Mouse (Mus musculus) liver, embryonic 13.5 days (tissue): ENCODE data around the gene Tpsg1. TPM values are rescaled to one million over a fixed set of nuclear protein-coding genes. Genes with fewer than 3 reads are reported as not detected.

ENCODE experiments used
- polyA plus RNA-seq: library from polyadenylated mRNA; unstranded; fragments of >200 nt; fragmentation: Nextera tagmentation; extraction: Ambion mirVana; gene quantifications from 2 replicates; pipeline ENCODE4 v1.2.1, GENCODE M21; 2015

Tpsg1 gene
- polyA plus RNA-seq, 1 experiment from 2014 or later, result 0.48 TPM

Other genes starting within 250 kb of the Tpsg1 start
- gene Ptx4, start 248.5 kb upstream of the Tpsg1 start, polyA plus RNA-seq, result 0.09 TPM in 1 of 2 replicates, not detected in the other
- gene Clcn7, start 235.9 kb upstream of the Tpsg1 start, polyA plus RNA-seq, result 9.1 and 12.8 TPM in 2 replicates
- gene Ccdc154, start 206.8 kb upstream of the Tpsg1 start, polyA plus RNA-seq, result not detected in 2 replicates
- gene Gm38655, start 193.8 kb upstream of the Tpsg1 start, polyA plus RNA-seq, result not detected in 2 replicates
- gene BC003965, start 184.7 kb upstream of the Tpsg1 start, polyA plus RNA-seq, result 23.8 and 27.3 TPM in 2 replicates
- gene Unkl, start 180.9 kb upstream of the Tpsg1 start, polyA plus RNA-seq, result 14.4 and 18.0 TPM in 2 replicates
- 21.4 and 21.5 TPM in 2 replicates for gene Gnptg, start 129.1 kb upstream of the Tpsg1 start, polyA plus RNA-seq
- 24.2 and 27.6 TPM in 2 replicates for gene Tsr3, start 129.1 kb upstream of the Tpsg1 start, polyA plus RNA-seq
- 0.12 and 0.25 TPM in 2 replicates for gene Baiap3, start 112.9 kb upstream of the Tpsg1 start, polyA plus RNA-seq
- gene Ube2i, start 94.7 kb upstream of the Tpsg1 start, polyA plus RNA-seq, result 333 and 391 TPM in 2 replicates
- gene Prss34, start 70.9 kb upstream of the Tpsg1 start, polyA plus RNA-seq, result 0.82 and 1.2 TPM in 2 replicates
- gene Prss28, start 60.6 kb upstream of the Tpsg1 start, polyA plus RNA-seq, result not detected in 2 replicates
- not detected in 2 replicates for gene Prss29, start 50.6 kb upstream of the Tpsg1 start, polyA plus RNA-seq
- gene Tpsab1, start 23.7 kb upstream of the Tpsg1 start, polyA plus RNA-seq, result not detected in 2 replicates
- 0.25 TPM in 1 of 2 replicates, not detected in the other for gene Tpsb2, start 3.0 kb upstream of the Tpsg1 start, polyA plus RNA-seq
- gene Cacna1h, start 64.5 kb downstream of the Tpsg1 start, polyA plus RNA-seq, result 0.39 and 0.66 TPM in 2 replicates
- not detected in 2 replicates for gene Tekt4, start 85.3 kb downstream of the Tpsg1 start, polyA plus RNA-seq
- not detected in 2 replicates for gene Sstr5, start 128.0 kb downstream of the Tpsg1 start, polyA plus RNA-seq
- 0.28 and 0.29 TPM in 2 replicates for gene Sox8, start 201.4 kb downstream of the Tpsg1 start, polyA plus RNA-seq
- 11.3 and 11.6 TPM in 2 replicates for gene Lmf1, start 209.8 kb downstream of the Tpsg1 start, polyA plus RNA-seq